Mouse (Mus musculus): ENCODE measurements around the gene Rassf1.

DNA sequence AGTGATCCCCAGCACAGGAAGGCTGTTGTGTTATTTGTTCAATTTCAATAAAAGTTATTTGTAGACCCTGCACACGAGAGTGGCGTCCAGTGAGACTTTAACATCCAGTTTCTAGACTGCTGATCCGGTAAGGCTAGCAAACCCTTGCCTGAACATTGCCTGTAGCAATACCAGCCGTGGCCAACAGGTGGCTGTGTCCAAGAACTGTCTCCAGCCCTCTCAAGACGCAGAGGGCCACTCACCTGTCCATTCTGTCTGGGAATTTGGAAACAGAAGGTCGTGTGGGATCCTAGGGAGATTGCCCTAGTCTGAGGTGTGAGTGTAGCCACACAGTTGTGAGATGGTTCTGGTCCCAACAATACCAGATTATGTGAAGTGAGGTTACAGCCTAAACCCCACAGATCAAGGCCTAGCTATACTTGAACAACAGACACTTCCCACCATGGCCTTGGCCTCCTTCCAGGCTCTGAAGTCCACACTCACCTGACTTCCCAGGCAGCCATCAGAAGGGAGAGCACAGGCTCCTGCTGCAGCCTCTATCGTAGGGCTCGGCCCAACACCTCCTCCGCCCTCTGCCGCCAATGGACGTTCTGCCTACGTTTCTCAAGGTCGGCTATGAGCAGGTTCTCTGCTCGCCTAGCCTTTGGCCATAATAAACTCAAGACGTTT, 14.8 kb downstream of the Rassf1 start:
- TF ChIP-seq POLR2A (IDR thresholded peaks at IDR 0.05; ENCODE audit: control insufficient read depth, extremely low read depth, insufficient read depth, low read length, poor library complexity) (no peak), CTCF (IDR thresholded peaks at IDR 0.05; ENCODE audit: borderline replicate concordance, control insufficient read depth, extremely low read depth, insufficient read depth, low read length, poor library complexity) (peak; percentile 75; the same call in 1 of the 2 replicates)

Measured in thymus, adult 2 months (tissue).